Mouse (Mus musculus): ENCODE results near the gene Cib1. TPM values are rescaled to one million over a fixed set of nuclear protein-coding genes. Genes with fewer than 3 reads are reported as not detected.

Gene Cib1
- polyA plus RNA-seq, 1 experiment from 2014 or later = 41.1 TPM

- Histone ChIP-seq H3K36me3 (replicated peaks; ENCODE audit: control insufficient read depth, insufficient read depth) (peaks cover 17% of the 10 kb centered on the region), H3K27ac (no peak overlapping the region), H3K27me3 (ENCODE audit: control insufficient read depth, insufficient read depth, low read length) (no peaks in the 10 kb centered on the region), H3K4me1 (replicated peaks; ENCODE audit: control insufficient read depth, insufficient read depth, low read length) (no peaks in the 10 kb centered on the region), H3K9me3 (ENCODE audit: control insufficient read depth, low read length) (no peaks in the 10 kb centered on the region), H3K4me3 (replicated peaks; ENCODE audit: low read length) (no peak overlapping the region), H3K9ac (no peak overlapping the region), H3K4me2 (replicated peaks) (no peak overlapping the region)
- DNase-seq (ENCODE audit: low spot score) (no peak), ATAC-seq (ENCODE audit: low FRiP score) (no peak)
- 90% methylated on average over 4 of the region's 4 CpGs for WGBS
These were observed 12.2 kb upstream of the Cib1 start for GRCm38 (mm10) chr7:80244851-80245250.

DNA sequence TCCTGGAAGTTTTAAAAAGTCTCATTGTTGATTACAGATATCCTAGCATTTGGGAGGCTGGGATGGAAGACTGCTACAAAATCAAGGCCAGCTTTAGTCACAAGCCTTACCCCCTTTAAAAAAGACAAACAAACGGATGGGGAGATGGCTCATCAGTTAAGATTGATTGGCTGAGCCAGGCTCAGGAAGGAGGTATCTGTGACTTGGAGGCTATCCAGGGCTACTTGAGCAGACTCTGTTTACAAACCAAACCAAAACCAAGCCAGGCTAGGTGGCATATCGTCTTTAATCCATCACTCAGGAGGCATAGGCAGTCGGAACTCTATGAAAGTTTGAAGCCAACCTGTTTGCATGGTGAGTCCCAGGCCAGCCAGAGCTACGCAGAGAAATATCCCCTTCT is 9.0 kb upstream of the Cib1 start:
- no peak overlapping the region for H3K27ac ChIP-seq
- no peak overlapping the region for H3K9ac ChIP-seq
- ATAC-seq (ENCODE audit: low FRiP score) = no peak
- no peak overlapping the region for H3K4me2 ChIP-seq (replicated peaks)
- no peaks in the 10 kb centered on the region for H3K27me3 ChIP-seq (ENCODE audit: control insufficient read depth, insufficient read depth, low read length)
- 97% methylated on average over 4 of the region's 4 CpGs for WGBS
- no peak for DNase-seq (ENCODE audit: low spot score)
- no peaks in the 10 kb centered on the region for H3K9me3 ChIP-seq (ENCODE audit: control insufficient read depth, low read length)
- H3K4me1 ChIP-seq (replicated peaks; ENCODE audit: control insufficient read depth, insufficient read depth, low read length) = no peaks in the 10 kb centered on the region
- H3K4me3 ChIP-seq (replicated peaks; ENCODE audit: low read length) = no peak overlapping the region
- peaks cover 35% of the 10 kb centered on the region for H3K36me3 ChIP-seq (replicated peaks; ENCODE audit: control insufficient read depth, insufficient read depth)

DNA sequence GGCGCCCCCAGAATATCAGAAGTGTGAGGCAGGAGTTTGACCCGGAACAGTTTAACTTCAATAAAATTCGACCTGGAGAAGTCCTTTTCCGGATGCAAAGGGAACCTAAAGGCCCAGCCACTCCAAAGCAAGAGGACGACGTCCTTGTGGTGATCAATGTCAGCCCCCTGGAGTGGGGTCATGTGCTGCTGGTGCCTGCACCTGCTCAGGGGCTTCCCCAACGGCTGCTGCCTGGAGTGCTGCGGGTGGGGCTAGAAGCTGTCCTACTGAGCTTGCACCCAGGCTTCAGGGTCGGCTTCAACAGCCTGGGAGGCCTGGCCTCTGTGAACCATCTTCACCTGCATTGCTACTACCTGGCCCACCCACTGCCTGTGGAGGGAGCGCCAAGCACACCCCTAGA is 5.9 kb upstream of the Cib1 start:
- H3K27me3 ChIP-seq (ENCODE audit: control insufficient read depth, insufficient read depth, low read length) = no peaks in the 10 kb centered on the region
- no peak overlapping the region for H3K4me2 ChIP-seq (replicated peaks)
- H3K36me3 ChIP-seq (replicated peaks; ENCODE audit: control insufficient read depth, insufficient read depth) = peaks cover 35% of the 10 kb centered on the region
- WGBS = 92% methylated on average over 9 of the region's 10 CpGs
- H3K9me3 ChIP-seq (ENCODE audit: control insufficient read depth, low read length) = no peaks in the 10 kb centered on the region
- no peak overlapping the region for H3K9ac ChIP-seq
- no peak overlapping the region for H3K27ac ChIP-seq
- no peak for DNase-seq (ENCODE audit: low spot score)
- H3K4me3 ChIP-seq (replicated peaks; ENCODE audit: low read length) = no peak overlapping the region
- ATAC-seq (ENCODE audit: low FRiP score) = no peak
- peaks cover 15% of the 10 kb centered on the region; the same call in 1 of the 2 replicates for H3K4me1 ChIP-seq (replicated peaks; ENCODE audit: control insufficient read depth, insufficient read depth, low read length)

DNA sequence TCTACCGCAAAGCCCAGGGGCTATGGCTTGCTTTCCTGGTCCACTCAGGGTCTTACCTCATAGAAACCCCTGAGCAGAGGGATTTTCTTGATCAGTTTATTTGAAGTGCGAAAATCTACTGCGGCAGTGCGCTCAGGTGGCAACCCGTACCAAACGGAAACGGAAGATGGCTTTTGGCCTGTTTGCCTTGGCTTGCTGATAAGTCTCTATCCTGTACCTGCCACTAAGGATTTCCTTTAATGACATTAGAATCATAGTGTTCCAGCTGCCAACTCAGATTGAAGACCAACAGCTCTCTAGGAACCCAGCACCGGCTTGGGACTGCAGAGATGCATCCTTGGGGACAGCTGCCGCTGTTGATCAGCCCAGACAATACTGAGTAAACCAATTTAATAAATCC is 1.2 kb upstream of the Cib1 start:
- no peaks in the 10 kb centered on the region for H3K9me3 ChIP-seq (ENCODE audit: control insufficient read depth, low read length)
- H3K27ac ChIP-seq = no peak overlapping the region
- ATAC-seq (ENCODE audit: low FRiP score) = no peak
- H3K4me2 ChIP-seq (replicated peaks) = peak overlapping the region; percentile 89
- H3K27me3 ChIP-seq (ENCODE audit: control insufficient read depth, insufficient read depth, low read length) = no peaks in the 10 kb centered on the region; the same call in 1 of the 2 replicates
- H3K36me3 ChIP-seq (replicated peaks; ENCODE audit: control insufficient read depth, insufficient read depth) = peaks cover 9% of the 10 kb centered on the region
- H3K4me1 ChIP-seq (replicated peaks; ENCODE audit: control insufficient read depth, insufficient read depth, low read length) = peaks cover 18% of the 10 kb centered on the region
- WGBS = 73% methylated on average over 9 of the region's 9 CpGs
- DNase-seq (ENCODE audit: low spot score) = no peak
- peak overlapping the region; percentile 78; the same call in 1 of the 2 replicates for H3K4me3 ChIP-seq (replicated peaks; ENCODE audit: low read length)
- peak overlapping the region; percentile 60 for H3K9ac ChIP-seq

DNA sequence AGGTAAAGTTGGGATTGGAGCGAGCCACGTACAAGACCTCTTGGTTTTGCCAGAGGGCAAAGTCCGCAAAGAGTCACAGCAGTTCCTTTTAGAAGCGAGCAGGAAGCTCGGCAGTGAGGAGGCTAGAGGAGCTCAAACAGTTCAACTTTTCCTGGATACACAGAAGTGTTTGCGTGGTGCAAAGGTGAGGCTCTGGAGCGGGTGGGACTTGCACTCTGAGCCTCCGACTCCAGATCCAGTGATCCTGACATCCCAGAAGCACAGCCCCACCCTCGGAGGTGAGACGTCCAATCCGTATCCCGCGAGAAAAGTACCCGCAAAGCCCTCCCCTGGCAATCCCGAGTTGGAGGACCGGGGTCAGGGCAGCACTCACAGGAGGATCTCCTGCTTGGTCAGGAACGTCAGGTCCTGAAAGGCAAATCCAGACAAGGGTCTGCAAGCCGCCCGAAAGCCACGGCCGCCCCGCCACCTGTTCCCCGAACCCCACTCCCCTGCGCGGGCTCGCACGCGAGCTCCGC is 583 bp downstream of the Cib1 start:
- 1% methylated on average over 29 of the region's 29 CpGs for WGBS
- Histone ChIP-seq H3K4me2 (replicated peaks) (peak overlapping the region; percentile 89), H3K36me3 (replicated peaks; ENCODE audit: control insufficient read depth, insufficient read depth) (peaks cover 11% of the 10 kb centered on the region), H3K4me1 (replicated peaks; ENCODE audit: control insufficient read depth, insufficient read depth, low read length) (peaks cover 18% of the 10 kb centered on the region), H3K9me3 (ENCODE audit: control insufficient read depth, low read length) (no peaks in the 10 kb centered on the region), H3K4me3 (replicated peaks; ENCODE audit: low read length) (peak overlapping the region; percentile 78), H3K9ac (peak overlapping the region; percentile 60), H3K27ac (no peak overlapping the region), H3K27me3 (ENCODE audit: control insufficient read depth, insufficient read depth, low read length) (no peaks in the 10 kb centered on the region; the same call in 1 of the 2 replicates)
- ATAC-seq (ENCODE audit: low FRiP score) = peak; percentile 28
- no peak for DNase-seq (ENCODE audit: low spot score)

GRCm38 (mm10) chr7:80230196-80230595 is 2.4 kb downstream of the Cib1 start:
- 55% methylated on average over 6 of the region's 6 CpGs for WGBS
- H3K4me3 ChIP-seq (replicated peaks; ENCODE audit: low read length) = no peak overlapping the region

GRCm38 (mm10) chr7:80227065-80227464 is 5.5 kb downstream of the Cib1 start:
- Histone ChIP-seq H3K27ac (no peak overlapping the region), H3K4me1 (replicated peaks; ENCODE audit: control insufficient read depth, insufficient read depth, low read length) (no peaks in the 10 kb centered on the region; the same call in 1 of the 2 replicates), H3K27me3 (ENCODE audit: control insufficient read depth, insufficient read depth, low read length) (no peaks in the 10 kb centered on the region; the same call in 1 of the 2 replicates), H3K4me3 (replicated peaks; ENCODE audit: low read length) (no peak overlapping the region), H3K36me3 (replicated peaks; ENCODE audit: control insufficient read depth, insufficient read depth) (peaks cover 58% of the 10 kb centered on the region), H3K9ac (no peak overlapping the region), H3K4me2 (replicated peaks) (no peak overlapping the region), H3K9me3 (ENCODE audit: control insufficient read depth, low read length) (no peaks in the 10 kb centered on the region)
- ATAC-seq (ENCODE audit: low FRiP score) (no peak), DNase-seq (ENCODE audit: low spot score) (no peak)
- 95% methylated on average over 4 of the region's 4 CpGs for WGBS

More at GRCm38 (mm10) chr7:80230196-80230595, 2.4 kb downstream of the Cib1 start:
- Histone ChIP-seq H3K9me3 (ENCODE audit: control insufficient read depth, low read length) (no peaks in the 10 kb centered on the region), H3K9ac (no peak overlapping the region), H3K36me3 (replicated peaks; ENCODE audit: control insufficient read depth, insufficient read depth) (peaks cover 29% of the 10 kb centered on the region), H3K4me2 (replicated peaks) (no peak overlapping the region), H3K27ac (no peak overlapping the region), H3K4me1 (replicated peaks; ENCODE audit: control insufficient read depth, insufficient read depth, low read length) (peaks cover 17% of the 10 kb centered on the region), H3K27me3 (ENCODE audit: control insufficient read depth, insufficient read depth, low read length) (no peaks in the 10 kb centered on the region; the same call in 1 of the 2 replicates)
- ATAC-seq (ENCODE audit: low FRiP score) (no peak), DNase-seq (ENCODE audit: low spot score) (no peak)

DNA sequence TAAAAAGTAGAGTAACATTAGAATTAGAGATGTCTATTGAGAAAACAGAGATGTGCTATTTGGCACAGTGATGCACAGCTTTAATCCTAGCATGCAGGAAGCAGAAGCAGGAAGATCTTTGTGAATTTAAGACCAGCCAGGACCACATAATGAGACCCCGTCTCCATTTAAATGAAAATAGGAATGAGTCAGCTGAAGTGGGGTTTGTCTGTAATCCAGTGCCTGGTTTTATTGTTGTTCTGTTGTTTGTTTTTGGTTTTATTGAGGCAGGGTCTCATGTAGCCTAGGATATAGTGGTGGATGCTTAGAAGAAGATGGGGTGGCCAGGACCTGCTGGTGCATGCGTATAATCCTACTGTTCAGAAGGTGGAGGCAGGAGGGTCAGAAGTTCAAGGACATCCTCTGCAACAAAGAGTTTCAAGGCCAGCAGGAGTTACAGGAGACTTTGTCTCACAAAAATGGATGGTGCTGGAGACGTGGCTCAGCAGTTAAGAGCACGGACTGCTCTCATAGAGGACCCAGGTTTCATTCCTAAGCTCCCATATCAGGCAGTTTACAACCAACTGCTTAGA is 11.3 kb downstream of the Cib1 start:
- DNase-seq (ENCODE audit: low spot score) (no peak), ATAC-seq (ENCODE audit: low FRiP score) (no peak)
- Histone ChIP-seq H3K4me2 (replicated peaks) (no peak overlapping the region), H3K4me3 (replicated peaks; ENCODE audit: low read length) (no peak overlapping the region), H3K27ac (no peak overlapping the region), H3K27me3 (ENCODE audit: control insufficient read depth, insufficient read depth, low read length) (no peaks in the 10 kb centered on the region), H3K36me3 (replicated peaks; ENCODE audit: control insufficient read depth, insufficient read depth) (peaks cover 98% of the 10 kb centered on the region), H3K9me3 (ENCODE audit: control insufficient read depth, low read length) (no peaks in the 10 kb centered on the region), H3K9ac (no peak overlapping the region), H3K4me1 (replicated peaks; ENCODE audit: control insufficient read depth, insufficient read depth, low read length) (no peaks in the 10 kb centered on the region)
- 83% methylated on average over 4 of the region's 4 CpGs for WGBS

DNA sequence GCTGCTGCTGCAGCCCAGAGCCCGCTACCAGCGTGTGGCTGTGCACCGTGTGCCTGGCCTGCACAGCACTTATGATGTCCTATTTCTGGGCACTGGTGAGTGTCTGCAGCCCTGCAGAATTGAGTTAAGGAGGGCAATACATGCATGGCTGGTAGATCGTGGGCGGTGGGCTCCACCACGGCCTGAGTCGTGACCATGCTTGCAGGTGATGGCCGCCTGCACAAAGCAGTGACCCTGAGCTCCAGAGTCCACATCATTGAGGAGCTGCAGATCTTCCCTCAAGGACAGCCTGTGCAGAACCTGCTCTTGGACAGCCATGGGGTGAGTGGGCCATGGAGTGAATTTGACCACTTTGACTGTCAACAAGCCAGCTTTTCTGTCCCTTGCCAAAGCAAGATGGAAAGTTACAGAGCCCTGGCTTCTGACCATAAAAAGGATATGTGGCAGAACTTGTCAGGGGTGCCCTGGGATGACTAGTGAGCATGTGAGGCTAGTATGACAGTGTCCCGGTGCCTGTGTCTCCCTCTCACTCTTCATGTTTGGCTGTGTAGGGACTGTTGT is 12.3 kb downstream of the Cib1 start:
- DNase-seq (ENCODE audit: low spot score) = no peak
- WGBS = 96% methylated on average over 9 of the region's 9 CpGs
- Histone ChIP-seq H3K4me1 (replicated peaks; ENCODE audit: control insufficient read depth, insufficient read depth, low read length) (no peaks in the 10 kb centered on the region), H3K36me3 (replicated peaks; ENCODE audit: control insufficient read depth, insufficient read depth) (peaks cover 95% of the 10 kb centered on the region), H3K9ac (no peak overlapping the region), H3K27me3 (ENCODE audit: control insufficient read depth, insufficient read depth, low read length) (no peaks in the 10 kb centered on the region), H3K4me2 (replicated peaks) (no peak overlapping the region), H3K27ac (no peak overlapping the region), H3K9me3 (ENCODE audit: control insufficient read depth, low read length) (no peaks in the 10 kb centered on the region), H3K4me3 (replicated peaks; ENCODE audit: low read length) (no peak overlapping the region)
- ATAC-seq (ENCODE audit: low FRiP score) = no peak
